Comparison of ENCODE assay signal across 8 mouse cellular contexts in the genomic region with DNA sequence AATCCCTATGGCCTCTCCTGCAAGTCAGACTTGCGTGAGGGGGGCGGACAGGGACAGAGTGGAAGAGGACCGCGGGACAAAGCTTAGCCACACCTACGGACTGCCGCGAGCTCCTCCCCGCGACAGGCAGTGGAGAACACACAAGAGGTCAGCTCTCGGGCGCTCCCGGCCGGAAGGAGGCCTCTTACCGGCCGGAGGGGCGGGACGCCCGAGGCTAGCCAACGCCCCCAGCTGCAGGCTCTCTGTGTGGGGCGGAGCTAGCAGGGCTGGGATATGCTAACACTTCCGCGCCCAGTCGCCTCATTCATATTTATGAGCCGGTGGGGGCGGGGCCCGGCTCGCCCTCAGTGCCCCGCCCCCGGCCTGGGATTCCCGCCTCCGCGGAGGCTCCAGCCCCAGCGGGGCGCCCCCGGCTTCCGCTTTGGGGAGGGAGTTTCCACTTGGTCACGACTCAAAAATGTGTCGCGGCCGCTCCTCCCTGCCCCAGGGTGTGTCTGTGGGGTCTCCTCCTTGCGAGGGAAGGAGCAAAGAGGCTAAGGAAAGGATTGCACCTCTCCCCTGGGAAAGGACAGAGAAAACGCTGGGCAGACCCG. TPM values are rescaled to one million over a fixed set of nuclear protein-coding genes. Genes with fewer than 3 reads are reported as not detected.
DNase-seq lines count a peak whose midpoint lies in the region; ATAC-seq lines count a peak whose summit lies in the region.

No protein-coding gene starts in this region.

- peak overlapping the region; percentile 50 to 53 for H3K4me3 ChIP-seq in heart, embryonic 14.5 days (ENCODE audit: control insufficient read depth in 1 of 2, insufficient read depth in 1 of 2, low read depth in 1 of 2, low read length in 2 of 2)
- peak overlapping the region; percentile 65 for H3K4me3 ChIP-seq in liver, embryonic 13.5 days (replicated peaks)
- peak overlapping the region; percentile 49 for H3K4me3 ChIP-seq in stomach, embryonic 16.5 days (replicated peaks; ENCODE audit: low read length)

- H3K9ac ChIP-seq in heart, embryonic 14.5 days (ENCODE audit: low read length), result peak overlapping the region; percentile 72
- H3K9ac ChIP-seq in liver, embryonic 13.5 days, result peak overlapping the region; percentile 74
- H3K9ac ChIP-seq in stomach, embryonic 16.5 days (ENCODE audit: low read length), result peak overlapping the region; percentile 67

- H3K36me3 ChIP-seq in heart, embryonic 14.5 days (ENCODE audit: control insufficient read depth, insufficient read depth, low read length), result peaks cover 21% of the 10 kb centered on the region
- H3K36me3 ChIP-seq in liver, embryonic 13.5 days, result no peaks in the 10 kb centered on the region
- peaks cover 4% of the 10 kb centered on the region; the same call in 1 of the 2 replicates for H3K36me3 ChIP-seq in stomach, embryonic 16.5 days (ENCODE audit: control insufficient read depth, insufficient read depth, low read length)

- under 1% methylated on average over 39 of the region's 43 CpGs for WGBS in heart, embryonic 14.5 days
- WGBS in liver, embryonic 13.5 days (ENCODE audit: insufficient replicate concordance), result under 1% methylated on average over 43 of the region's 43 CpGs
- under 1% methylated on average over 43 of the region's 43 CpGs for WGBS in stomach, embryonic 16.5 days

- no peaks in the 10 kb centered on the region for H3K27me3 ChIP-seq in heart, embryonic 14.5 days (ENCODE audit: control insufficient read depth, insufficient read depth, low read length)
- no peaks in the 10 kb centered on the region for H3K27me3 ChIP-seq in liver, embryonic 13.5 days
- H3K27me3 ChIP-seq in stomach, embryonic 16.5 days (ENCODE audit: control insufficient read depth, insufficient read depth, low read length), result no peaks in the 10 kb centered on the region

- peak; percentile 95 for DNase-seq in c-Kit-negative CD71-positive TER-119-positive erythroid progenitor cells, embryonic 14.5 days (ENCODE audit: low read depth, low spot score)
- peak; percentile 93 for DNase-seq in fibroblast of lung, adult 2 months (ENCODE audit: low read depth)
- DNase-seq in kidney, postnatal 14 days, result peak; percentile 99
- peak; percentile 98 for DNase-seq in liver, embryonic 13.5 days
- DNase-seq in neural tube, embryonic 10.5 days (ENCODE audit: extremely low spot score, low spot score), result peak; percentile 96

- peak overlapping the region; percentile 83 for H3K4me2 ChIP-seq in heart, embryonic 14.5 days (ENCODE audit: low read length)
- peak overlapping the region; percentile 88 for H3K4me2 ChIP-seq in liver, embryonic 13.5 days
- peak overlapping the region; percentile 64 for H3K4me2 ChIP-seq in stomach, embryonic 16.5 days (ENCODE audit: low read depth, low read length)

- no peaks in the 10 kb centered on the region for H3K9me3 ChIP-seq in heart, embryonic 14.5 days (ENCODE audit: control insufficient read depth, low read length)
- no peaks in the 10 kb centered on the region for H3K9me3 ChIP-seq in liver, embryonic 13.5 days (replicated peaks)
- no peaks in the 10 kb centered on the region for H3K9me3 ChIP-seq in stomach, embryonic 16.5 days (replicated peaks; ENCODE audit: control insufficient read depth, low read length)

- ATAC-seq in CD4-positive, CD25-positive, alpha-beta regulatory T cell, adult 4 months, result peak; percentile 89
- ATAC-seq in heart, embryonic 14.5 days (ENCODE audit: insufficient number of reproducible peaks, insufficient read depth, low FRiP score, low read depth), result peak; percentile 99
- ATAC-seq in liver, embryonic 13.5 days (ENCODE audit: low read depth), result peak; percentile 99
- ATAC-seq in stomach, embryonic 16.5 days (ENCODE audit: insufficient read depth, low FRiP score), result peak; percentile 98

- H3K4me1 ChIP-seq in heart, embryonic 14.5 days (ENCODE audit: control insufficient read depth in 2 of 2, insufficient read depth in 2 of 2, low read length in 2 of 2), result peaks cover 11 to 19% of the 10 kb centered on the region in 2 experiments
- H3K4me1 ChIP-seq in liver, embryonic 13.5 days (replicated peaks), result peaks cover 47% of the 10 kb centered on the region
- H3K4me1 ChIP-seq in stomach, embryonic 16.5 days (ENCODE audit: control insufficient read depth, insufficient read depth, low read length), result peaks cover 13% of the 10 kb centered on the region

- peak overlapping the region; percentile 89 to 92 for H3K27ac ChIP-seq in heart, embryonic 14.5 days (replicated peaks in 1 of 2; ENCODE audit: control insufficient read depth in 1 of 2, insufficient read depth in 1 of 2, low read depth in 2 of 2, low read length in 2 of 2)
- H3K27ac ChIP-seq in liver, embryonic 13.5 days, result peak overlapping the region; percentile 84
- peak overlapping the region; percentile 97 for H3K27ac ChIP-seq in stomach, embryonic 16.5 days (ENCODE audit: low read length)

RNA-seq across cellular contexts. Expression of a gene that starts 7.9 kb away (rescaled TPM):
- polyA plus RNA-seq in CD4-positive, CD25-positive, alpha-beta regulatory T cell, adult 4 months (2017; shearing (Covaris generic)), result under 1 TPM in 1 of 2 experiments, not detected in 1; 0.73 TPM
- 17.8 and 21.4 TPM in 2 replicates for polyA plus RNA-seq in heart, embryonic 14.5 days (2014; fragmentation: Nextera tagmentation; extraction: Ambion mirVana)
- polyA plus RNA-seq in liver, embryonic 13.5 days (2015; fragmentation: Nextera tagmentation; extraction: Ambion mirVana), result 2.4 and 2.8 TPM in 2 replicates
- polyA plus RNA-seq in stomach, embryonic 16.5 days (2015; fragmentation: Nextera tagmentation; extraction: Ambion mirVana), result 18.7 and 21.7 TPM in 2 replicates

RNA-seq across cellular contexts. Expression of a gene that starts 27.0 kb away (rescaled TPM):
- polyA plus RNA-seq in CD4-positive, CD25-positive, alpha-beta regulatory T cell, adult 4 months (2017; shearing (Covaris generic)), result 1 to 10 TPM; 6.5 to 7.3 TPM
- polyA plus RNA-seq in heart, embryonic 14.5 days (2014; fragmentation: Nextera tagmentation; extraction: Ambion mirVana), result 2.5 and 4.1 TPM in 2 replicates
- 8.4 and 10.7 TPM in 2 replicates for polyA plus RNA-seq in liver, embryonic 13.5 days (2015; fragmentation: Nextera tagmentation; extraction: Ambion mirVana)
- polyA plus RNA-seq in stomach, embryonic 16.5 days (2015; fragmentation: Nextera tagmentation; extraction: Ambion mirVana), result 16.1 and 17.0 TPM in 2 replicates

RNA-seq across cellular contexts. Expression of a gene that starts 38.2 kb away (rescaled TPM):
- polyA plus RNA-seq in CD4-positive, CD25-positive, alpha-beta regulatory T cell, adult 4 months (2017; shearing (Covaris generic)), result 10 to 100 TPM; 35.7 TPM
- polyA plus RNA-seq in heart, embryonic 14.5 days (2014; fragmentation: Nextera tagmentation; extraction: Ambion mirVana), result 157 and 165 TPM in 2 replicates
- polyA plus RNA-seq in liver, embryonic 13.5 days (2015; fragmentation: Nextera tagmentation; extraction: Ambion mirVana), result 67.5 and 74.1 TPM in 2 replicates
- polyA plus RNA-seq in stomach, embryonic 16.5 days (2015; fragmentation: Nextera tagmentation; extraction: Ambion mirVana), result 47.9 and 75.3 TPM in 2 replicates

RNA-seq across cellular contexts. Expression of a gene that starts 45.0 kb away (rescaled TPM):
- polyA plus RNA-seq in CD4-positive, CD25-positive, alpha-beta regulatory T cell, adult 4 months (2017; shearing (Covaris generic)), result under 1 TPM; 0.42 to 0.97 TPM
- polyA plus RNA-seq in heart, embryonic 14.5 days (2014; fragmentation: Nextera tagmentation; extraction: Ambion mirVana), result 259 and 288 TPM in 2 replicates
- 3.1 and 3.2 TPM in 2 replicates for polyA plus RNA-seq in liver, embryonic 13.5 days (2015; fragmentation: Nextera tagmentation; extraction: Ambion mirVana)
- 10.0 and 28.6 TPM in 2 replicates for polyA plus RNA-seq in stomach, embryonic 16.5 days (2015; fragmentation: Nextera tagmentation; extraction: Ambion mirVana)

RNA-seq across cellular contexts. Expression of a gene that starts 53.1 kb away (rescaled TPM):
- polyA plus RNA-seq in CD4-positive, CD25-positive, alpha-beta regulatory T cell, adult 4 months (2017; shearing (Covaris generic)), result 1 to 10 TPM; 2.2 to 2.9 TPM
- polyA plus RNA-seq in heart, embryonic 14.5 days (2014; fragmentation: Nextera tagmentation; extraction: Ambion mirVana), result 11.9 and 12.8 TPM in 2 replicates
- 2.9 TPM in 2 replicates for polyA plus RNA-seq in liver, embryonic 13.5 days (2015; fragmentation: Nextera tagmentation; extraction: Ambion mirVana)
- polyA plus RNA-seq in stomach, embryonic 16.5 days (2015; fragmentation: Nextera tagmentation; extraction: Ambion mirVana), result 18.3 and 18.4 TPM in 2 replicates

Comparison
In these comparisons a context has a peak if more than half of its experiments do, and no peak if none do; other contexts are left out.
1. Peak in every context shown above with its lines: DNase-seq, ATAC-seq, H3K4me3 ChIP-seq and H3K27ac ChIP-seq.